Mouse (Mus musculus) spleen, adult 18-20 months (tissue): ENCODE data around the gene Acad11.

Experiments
- DNase-seq, 2 experiments: peaks; one replicate each; pipeline ENCODE4 v3.0.0; 2022; ENCODE audit warnings: mixed read lengths in 2 of 2

Gene Acad11

DNA sequence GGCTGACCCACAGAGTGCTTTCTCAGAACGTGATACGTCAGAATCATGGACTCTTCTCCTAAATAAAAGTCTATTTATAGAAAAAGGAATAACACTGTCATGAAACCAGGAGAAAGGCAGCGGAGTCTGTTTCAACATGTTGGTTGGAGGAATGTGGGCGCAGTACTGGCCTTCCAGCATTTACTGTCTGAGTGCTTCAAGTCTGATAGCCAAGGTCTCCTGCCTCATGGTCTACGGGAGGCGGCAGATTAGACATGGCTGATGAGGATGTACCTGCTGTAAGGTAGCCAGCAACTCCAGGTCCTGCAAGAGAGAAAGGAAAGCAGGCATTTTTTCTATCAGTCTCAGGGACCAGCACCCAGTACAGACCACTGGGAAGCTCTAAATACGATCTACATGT is 88.9 kb downstream of the Acad11 start:
- DNase-seq: no peak

DNA sequence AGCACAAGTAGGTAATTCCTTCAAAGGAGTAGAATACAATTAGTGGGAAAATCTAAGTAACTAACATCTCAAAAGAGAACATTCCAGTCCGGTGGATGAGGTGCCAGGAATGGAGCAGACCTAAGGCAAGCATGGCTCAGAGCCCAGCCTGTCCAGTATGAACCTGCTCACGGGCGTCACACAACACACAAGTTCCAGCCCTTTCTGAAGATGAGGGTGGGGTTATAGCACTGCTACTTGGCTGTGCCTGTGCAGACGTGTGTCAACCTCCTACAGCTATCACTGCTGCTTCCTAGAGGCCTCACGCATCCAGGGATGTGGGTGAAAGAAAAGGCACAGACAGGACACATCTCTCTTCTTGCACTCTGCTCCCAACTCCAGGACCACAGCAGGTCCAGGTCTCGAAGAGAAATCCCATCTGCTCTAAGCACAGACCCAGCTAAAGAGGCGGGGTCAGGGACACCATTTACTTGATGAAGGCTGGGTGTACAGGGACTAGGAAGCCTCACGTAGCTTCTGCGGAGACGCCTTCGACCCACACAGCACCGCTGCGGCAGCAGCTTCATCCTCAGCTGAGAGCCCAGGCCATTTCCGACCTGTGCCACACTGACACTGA is 92.0 kb downstream of the Acad11 start:
- DNase-seq: no peak

DNA sequence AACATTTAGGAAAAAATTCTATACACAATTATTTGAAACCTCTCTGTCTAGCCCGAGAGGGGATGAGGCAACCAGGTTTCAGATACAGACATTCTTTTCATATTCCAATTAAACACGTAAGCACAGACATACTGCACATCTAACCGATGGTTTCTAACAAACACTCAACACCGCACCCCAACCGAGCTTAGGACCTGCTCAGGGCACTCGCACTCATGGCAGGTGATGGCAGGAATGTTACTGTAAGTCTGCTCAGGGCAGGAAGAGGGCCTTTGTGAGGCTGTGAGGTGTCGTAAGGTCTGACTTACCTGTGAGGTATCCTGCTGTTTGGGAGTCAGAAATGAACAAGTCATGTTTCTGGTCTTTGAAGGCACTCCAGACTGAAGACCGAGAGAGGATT is 93.3 kb downstream of the Acad11 start:
- no peak for DNase-seq

DNA sequence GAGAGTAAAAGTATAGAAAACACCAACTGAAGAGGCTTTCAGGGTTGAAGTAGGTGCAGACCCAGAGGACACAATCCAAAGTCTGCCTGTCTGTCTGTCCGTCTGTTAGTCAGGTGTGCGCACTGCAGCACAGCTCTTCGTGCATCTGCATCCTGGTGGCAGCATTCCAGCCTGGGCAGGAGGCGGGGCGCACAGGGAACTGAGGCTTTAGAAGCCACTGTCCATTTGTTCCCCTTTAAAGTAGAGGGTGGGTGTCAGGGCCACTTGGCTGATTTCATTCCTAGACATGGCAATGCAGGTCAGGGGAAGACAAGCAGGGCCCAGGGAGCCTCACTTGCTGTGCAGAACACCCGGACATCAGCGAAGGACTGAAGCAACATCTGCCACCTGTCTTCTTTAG is 94.1 kb downstream of the Acad11 start:
- no peak for DNase-seq

DNA sequence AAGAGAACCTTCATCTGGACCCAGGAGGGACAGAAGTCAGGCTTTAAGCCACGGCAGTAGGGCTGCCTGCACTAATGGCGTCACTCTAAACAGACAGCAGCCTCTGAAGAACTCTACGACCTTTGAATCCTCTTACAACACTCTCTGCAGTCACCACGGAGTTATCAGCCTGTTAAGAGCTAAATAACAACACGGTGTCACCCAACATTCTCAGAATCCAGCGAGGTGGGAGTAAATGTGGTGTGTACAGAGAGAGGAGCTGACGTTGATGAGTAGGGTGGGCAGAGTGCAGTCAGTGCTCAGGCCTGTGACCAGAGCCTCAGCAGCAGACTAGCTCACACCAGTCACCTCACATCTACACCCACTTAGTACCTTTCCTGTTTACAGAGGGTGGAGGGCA is 97.9 kb downstream of the Acad11 start:
- no peak for DNase-seq

DNA sequence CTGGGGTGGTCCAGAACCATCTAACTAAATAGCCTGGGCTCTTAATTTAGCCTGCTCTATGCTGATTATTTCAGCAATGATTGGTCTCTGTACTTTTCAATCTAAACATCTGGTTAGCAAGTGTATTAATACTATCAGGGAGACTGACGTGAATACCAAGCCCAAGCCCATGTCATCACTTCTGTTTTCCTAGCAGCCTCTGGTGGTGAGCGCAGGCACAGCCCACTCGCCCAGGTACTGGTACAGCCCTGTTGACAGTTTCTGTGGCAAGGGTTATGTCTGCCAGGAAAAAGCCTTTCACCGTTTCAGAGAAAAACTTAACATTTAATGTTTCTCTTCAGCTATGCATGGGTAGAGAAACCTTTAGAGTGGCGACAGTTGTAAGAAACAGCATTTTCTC is 101.0 kb downstream of the Acad11 start:
- no peak for DNase-seq

DNA sequence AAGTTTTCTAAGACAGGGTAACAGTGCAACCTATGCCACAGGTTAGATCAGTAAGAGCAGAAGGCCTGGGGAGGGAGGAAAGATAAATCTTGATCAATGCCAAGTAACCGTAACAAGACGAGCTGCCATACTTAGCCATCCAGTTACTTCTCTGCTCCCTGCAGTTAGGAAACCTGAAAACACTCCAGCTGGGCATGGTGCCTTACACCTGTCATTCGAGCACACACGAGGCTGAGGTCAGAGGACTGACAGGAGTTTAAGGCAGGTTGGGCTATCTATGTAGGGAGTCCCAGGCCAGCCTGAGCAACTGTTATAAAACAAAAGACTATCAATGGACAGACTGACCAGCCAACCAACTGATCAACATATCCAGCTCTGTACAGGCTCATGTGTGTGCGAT is 102.7 kb downstream of the Acad11 start:
- DNase-seq: no peak

DNA sequence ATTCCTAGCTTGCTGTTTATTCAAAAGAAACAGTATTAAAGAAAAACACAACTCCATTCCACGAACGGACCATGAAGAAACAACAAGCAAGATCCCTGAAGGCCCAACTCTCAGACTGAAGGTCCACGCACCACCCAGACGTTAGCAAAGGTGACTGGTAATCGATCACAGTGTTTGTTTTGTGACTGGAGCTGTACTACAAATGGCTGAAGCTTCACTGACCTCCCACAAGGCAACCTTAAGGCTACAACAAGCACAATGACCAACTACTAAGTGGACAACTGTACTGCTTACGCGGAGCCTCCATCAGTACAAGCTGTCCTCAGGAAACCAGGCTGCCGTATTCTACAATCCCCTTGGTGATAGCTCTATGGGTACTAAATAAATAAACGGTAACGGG is 106.8 kb downstream of the Acad11 start:
- no peak for DNase-seq

DNA sequence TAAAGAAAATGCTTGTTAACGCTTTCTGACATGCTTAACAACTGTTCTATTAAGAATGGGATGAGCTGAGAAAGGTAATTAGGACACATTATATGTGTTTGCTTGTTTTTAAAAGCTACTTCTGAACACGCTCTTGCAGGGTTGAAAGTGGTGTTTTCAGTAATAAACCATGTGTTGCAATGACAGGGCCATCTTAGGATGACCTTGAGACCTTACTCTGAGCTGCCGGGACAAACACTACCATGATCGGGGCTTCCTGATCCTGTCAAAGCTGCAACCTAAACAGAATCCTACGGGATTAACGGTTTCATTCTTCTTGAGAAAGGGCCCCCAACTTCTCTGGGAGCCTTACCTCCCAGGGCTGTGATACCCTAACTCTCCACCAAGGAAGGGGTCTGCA is 108.5 kb downstream of the Acad11 start:
- DNase-seq: no peak

DNA sequence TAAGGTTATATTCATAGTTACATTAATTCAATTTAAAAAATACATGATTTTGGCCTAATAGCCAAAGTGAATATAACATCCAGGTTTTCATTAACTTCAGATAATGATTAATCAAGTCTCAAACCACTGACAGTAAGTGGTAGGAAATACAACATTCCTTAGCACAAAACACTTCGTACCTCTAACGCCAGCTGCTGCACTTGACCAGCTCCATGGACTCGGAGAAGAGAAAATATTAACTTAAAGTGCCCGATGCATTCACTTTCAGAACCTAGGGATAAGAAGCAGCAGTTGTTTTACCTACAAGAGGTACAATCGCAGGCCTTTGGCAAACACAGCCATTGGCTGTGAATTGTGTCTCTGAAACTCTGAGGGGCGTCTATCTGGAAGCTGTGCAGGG is 109.2 kb downstream of the Acad11 start:
- no peak for DNase-seq
